Mouse (Mus musculus): ENCODE results near the gene Pcdh7. TPM values are rescaled to one million over a fixed set of nuclear protein-coding genes. Genes with fewer than 3 reads are reported as not detected.

The Pcdh7 gene
- polyA plus RNA-seq, 1 experiment from 2014 or later, result 22.8 TPM

- ATAC-seq (replicated peaks; ENCODE audit: extremely low read depth, insufficient read depth, low FRiP score), result no peak; the same call in 1 of the 2 replicates
- WGBS, result 24% methylated on average over 6 of the region's 6 CpGs
- Histone ChIP-seq H3K4me2 (ENCODE audit: low read depth, low read length) (peak overlapping the region; percentile 20), H3K27ac (ENCODE audit: low read length) (peak overlapping the region; percentile 78), H3K36me3 (ENCODE audit: control insufficient read depth, insufficient read depth) (no peaks in the 10 kb centered on the region), H3K4me1 (ENCODE audit: control insufficient read depth, insufficient read depth, low read length) (peaks cover 33% of the 10 kb centered on the region), H3K9me3 (replicated peaks; ENCODE audit: control insufficient read depth, low read length) (no peaks in the 10 kb centered on the region), H3K4me3 (ENCODE audit: low read length) (no peak overlapping the region; the same call in 1 of the 2 replicates), H3K27me3 (ENCODE audit: control insufficient read depth, insufficient read depth, low read length) (no peaks in the 10 kb centered on the region), H3K9ac (ENCODE audit: low read length) (peak overlapping the region; percentile 7; the same call in 1 of the 2 replicates)
Observed at GRCm38 (mm10) chr5:57760069-57761063, 42.6 kb downstream of the Pcdh7 start.

- H3K4me1 ChIP-seq (ENCODE audit: control insufficient read depth, insufficient read depth, low read length), result peaks cover 16% of the 10 kb centered on the region
Observed at GRCm38 (mm10) chr5:57765356-57765755, 47.6 kb downstream of the Pcdh7 start.

GRCm38 (mm10) chr5:57767346-57767745, 49.6 kb downstream of the Pcdh7 start:
- 0 out of 2 replicates have a peak, but pooled peaks cover 2% of the 10 kb centered on the region for H3K36me3 ChIP-seq (ENCODE audit: control insufficient read depth, insufficient read depth)
- H3K4me3 ChIP-seq (ENCODE audit: low read length), result no peak overlapping the region
- no peak overlapping the region for H3K9ac ChIP-seq (ENCODE audit: low read length)
- no peak overlapping the region for H3K4me2 ChIP-seq (ENCODE audit: low read depth, low read length)
- ATAC-seq (replicated peaks; ENCODE audit: extremely low read depth, insufficient read depth, low FRiP score), result no peak
- no peak overlapping the region for H3K27ac ChIP-seq (ENCODE audit: low read length)
- no peaks in the 10 kb centered on the region for H3K27me3 ChIP-seq (ENCODE audit: control insufficient read depth, insufficient read depth, low read length)
- 55% methylated on average over 3 of the region's 3 CpGs for WGBS
- no peaks in the 10 kb centered on the region for H3K9me3 ChIP-seq (replicated peaks; ENCODE audit: control insufficient read depth, low read length)
- H3K4me1 ChIP-seq (ENCODE audit: control insufficient read depth, insufficient read depth, low read length), result peaks cover 19% of the 10 kb centered on the region

More at GRCm38 (mm10) chr5:57765356-57765755, 47.6 kb downstream of the Pcdh7 start:
- Histone ChIP-seq H3K4me3 (ENCODE audit: low read length) (no peak overlapping the region), H3K4me2 (ENCODE audit: low read depth, low read length) (no peak overlapping the region), H3K9me3 (replicated peaks; ENCODE audit: control insufficient read depth, low read length) (no peaks in the 10 kb centered on the region), H3K9ac (ENCODE audit: low read length) (no peak overlapping the region), H3K27ac (ENCODE audit: low read length) (no peak overlapping the region), H3K27me3 (ENCODE audit: control insufficient read depth, insufficient read depth, low read length) (no peaks in the 10 kb centered on the region), H3K36me3 (ENCODE audit: control insufficient read depth, insufficient read depth) (0 out of 2 replicates have a peak, but pooled peaks cover 2% of the 10 kb centered on the region)
- no peak for ATAC-seq (replicated peaks; ENCODE audit: extremely low read depth, insufficient read depth, low FRiP score)
- 41% methylated on average over 3 of the region's 3 CpGs for WGBS

GRCm38 (mm10) chr5:57768469-57769022, 50.8 kb downstream of the Pcdh7 start:
- Histone ChIP-seq H3K9me3 (replicated peaks; ENCODE audit: control insufficient read depth, low read length) (no peaks in the 10 kb centered on the region), H3K9ac (ENCODE audit: low read length) (no peak overlapping the region), H3K36me3 (ENCODE audit: control insufficient read depth, insufficient read depth) (0 out of 2 replicates have a peak, but pooled peaks cover 2% of the 10 kb centered on the region), H3K27ac (ENCODE audit: low read length) (no peak overlapping the region), H3K4me2 (ENCODE audit: low read depth, low read length) (no peak overlapping the region), H3K4me1 (ENCODE audit: control insufficient read depth, insufficient read depth, low read length) (peaks cover 19% of the 10 kb centered on the region), H3K4me3 (ENCODE audit: low read length) (no peak overlapping the region), H3K27me3 (ENCODE audit: control insufficient read depth, insufficient read depth, low read length) (no peaks in the 10 kb centered on the region)
- WGBS, result 57% methylated on average over 10 of the region's 10 CpGs
- ATAC-seq (replicated peaks; ENCODE audit: extremely low read depth, insufficient read depth, low FRiP score), result no peak

- Histone ChIP-seq H3K27me3 (ENCODE audit: control insufficient read depth, insufficient read depth, low read length) (no peaks in the 10 kb centered on the region), H3K4me1 (ENCODE audit: control insufficient read depth, insufficient read depth, low read length) (peaks cover 19% of the 10 kb centered on the region), H3K9me3 (replicated peaks; ENCODE audit: control insufficient read depth, low read length) (no peaks in the 10 kb centered on the region), H3K9ac (ENCODE audit: low read length) (no peak overlapping the region), H3K36me3 (ENCODE audit: control insufficient read depth, insufficient read depth) (0 out of 2 replicates have a peak, but pooled peaks cover 2% of the 10 kb centered on the region), H3K4me3 (ENCODE audit: low read length) (no peak overlapping the region), H3K27ac (ENCODE audit: low read length) (no peak overlapping the region), H3K4me2 (ENCODE audit: low read depth, low read length) (no peak overlapping the region)
- WGBS, result 95% methylated on average over 7 of the region's 7 CpGs
- ATAC-seq (replicated peaks; ENCODE audit: extremely low read depth, insufficient read depth, low FRiP score), result no peak
Observed at GRCm38 (mm10) chr5:57769644-57770043, 51.9 kb downstream of the Pcdh7 start.

GRCm38 (mm10) chr5:57770364-57770763, 52.6 kb downstream of the Pcdh7 start:
- Histone ChIP-seq H3K27me3 (ENCODE audit: control insufficient read depth, insufficient read depth, low read length) (no peaks in the 10 kb centered on the region), H3K9ac (ENCODE audit: low read length) (no peak overlapping the region), H3K36me3 (ENCODE audit: control insufficient read depth, insufficient read depth) (0 out of 2 replicates have a peak, but pooled peaks cover 2% of the 10 kb centered on the region), H3K4me2 (ENCODE audit: low read depth, low read length) (no peak overlapping the region), H3K4me3 (ENCODE audit: low read length) (no peak overlapping the region), H3K9me3 (replicated peaks; ENCODE audit: control insufficient read depth, low read length) (no peaks in the 10 kb centered on the region), H3K27ac (ENCODE audit: low read length) (no peak overlapping the region), H3K4me1 (ENCODE audit: control insufficient read depth, insufficient read depth, low read length) (peaks cover 19% of the 10 kb centered on the region)
- WGBS, result 68% methylated on average over 3 of the region's 3 CpGs
- no peak for ATAC-seq (replicated peaks; ENCODE audit: extremely low read depth, insufficient read depth, low FRiP score)

- H3K27ac ChIP-seq (ENCODE audit: low read length), result no peak overlapping the region
- H3K4me3 ChIP-seq (ENCODE audit: low read length), result no peak overlapping the region
- 70% methylated on average over 6 of the region's 6 CpGs for whole genome bisulfite sequencing
- no peak for ATAC-seq (replicated peaks; ENCODE audit: extremely low read depth, insufficient read depth, low FRiP score)
- no peak overlapping the region for H3K9ac ChIP-seq (ENCODE audit: low read length)
- H3K4me1 ChIP-seq (ENCODE audit: control insufficient read depth, insufficient read depth, low read length), result peaks cover 19% of the 10 kb centered on the region
- no peaks in the 10 kb centered on the region for H3K9me3 ChIP-seq (replicated peaks; ENCODE audit: control insufficient read depth, low read length)
- no peak overlapping the region for H3K4me2 ChIP-seq (ENCODE audit: low read depth, low read length)
- 0 out of 2 replicates have a peak, but pooled peaks cover 2% of the 10 kb centered on the region for H3K36me3 ChIP-seq (ENCODE audit: control insufficient read depth, insufficient read depth)
- H3K27me3 ChIP-seq (ENCODE audit: control insufficient read depth, insufficient read depth, low read length), result no peaks in the 10 kb centered on the region
Observed at GRCm38 (mm10) chr5:57771122-57771521, 53.4 kb downstream of the Pcdh7 start.

GRCm38 (mm10) chr5:57772711-57773110, 54.9 kb downstream of the Pcdh7 start:
- Histone ChIP-seq H3K4me1 (ENCODE audit: control insufficient read depth, insufficient read depth, low read length) (peaks cover 23% of the 10 kb centered on the region), H3K27me3 (ENCODE audit: control insufficient read depth, insufficient read depth, low read length) (no peaks in the 10 kb centered on the region), H3K4me2 (ENCODE audit: low read depth, low read length) (no peak overlapping the region), H3K4me3 (ENCODE audit: low read length) (no peak overlapping the region), H3K27ac (ENCODE audit: low read length) (no peak overlapping the region), H3K36me3 (ENCODE audit: control insufficient read depth, insufficient read depth) (0 out of 2 replicates have a peak, but pooled peaks cover 2% of the 10 kb centered on the region), H3K9ac (ENCODE audit: low read length) (no peak overlapping the region), H3K9me3 (replicated peaks; ENCODE audit: control insufficient read depth, low read length) (no peaks in the 10 kb centered on the region)
- WGBS, result 47% methylated on average over 3 of the region's 3 CpGs
- no peak for ATAC-seq (replicated peaks; ENCODE audit: extremely low read depth, insufficient read depth, low FRiP score)

GRCm38 (mm10) chr5:57774496-57774895, 56.7 kb downstream of the Pcdh7 start:
- no peak overlapping the region for H3K4me3 ChIP-seq (ENCODE audit: low read length)
- ATAC-seq (replicated peaks; ENCODE audit: extremely low read depth, insufficient read depth, low FRiP score), result no peak
- no peak overlapping the region for H3K27ac ChIP-seq (ENCODE audit: low read length)
- 0 out of 2 replicates have a peak, but pooled peaks cover 2% of the 10 kb centered on the region for H3K36me3 ChIP-seq (ENCODE audit: control insufficient read depth, insufficient read depth)
- no peaks in the 10 kb centered on the region for H3K9me3 ChIP-seq (replicated peaks; ENCODE audit: control insufficient read depth, low read length)
- H3K9ac ChIP-seq (ENCODE audit: low read length), result no peak overlapping the region
- H3K4me1 ChIP-seq (ENCODE audit: control insufficient read depth, insufficient read depth, low read length), result peaks cover 22% of the 10 kb centered on the region
- 81% methylated on average over 2 of the region's 2 CpGs for WGBS
- no peaks in the 10 kb centered on the region for H3K27me3 ChIP-seq (ENCODE audit: control insufficient read depth, insufficient read depth, low read length)
- H3K4me2 ChIP-seq (ENCODE audit: low read depth, low read length), result no peak overlapping the region
